Mouse (Mus musculus) megakaryocyte, embryonic 14.5 days (primary cell): ENCODE measurements around the gene Ms4a14.
"Not testable (repeated sequence)": the region's sequence is repeated elsewhere in the genome, so short reads cannot be mapped to it uniquely, and the experiment has no call there.

Experiments used
- FLI1 ChIP-seq: IDR thresholded peaks from 2 replicates; pipeline ENCODE4 v1.6.1; 2012; ENCODE audit warnings: low read length, inconsistent platforms, mixed read lengths
- GATA1 ChIP-seq: IDR thresholded peaks from 3 replicates; pipeline ENCODE4 v1.6.1; 2012; ENCODE audit warnings: mixed read lengths, low read length, inconsistent platforms, borderline replicate concordance

DNA sequence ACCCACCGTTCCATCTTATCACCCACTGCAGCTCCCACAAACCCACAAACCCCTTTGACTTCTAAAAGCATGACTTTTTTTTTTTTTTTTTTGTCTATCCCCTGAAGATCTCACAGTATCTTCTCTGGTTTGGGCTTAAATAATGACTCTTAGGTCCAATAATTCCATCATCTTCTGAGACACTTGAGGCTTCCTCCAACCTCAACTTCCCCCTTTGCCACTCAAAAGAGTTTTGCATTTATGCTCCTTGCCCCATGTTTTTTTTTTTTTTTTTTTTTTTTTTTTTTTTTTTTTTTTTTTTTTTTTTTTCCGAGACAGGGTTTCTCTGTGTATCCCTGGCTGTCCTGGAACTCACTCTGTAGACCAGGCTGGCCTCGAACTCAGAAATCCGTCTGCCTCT lies 51.3 kb downstream of the Ms4a14 start:
- not testable (repeated sequence) for TF ChIP-seq FLI1, GATA1
